Mouse (Mus musculus) adrenal gland, postnatal 25 days (tissue): ENCODE measurements around the gene Skp2. TPM values are rescaled to one million over a fixed set of nuclear protein-coding genes. Genes with fewer than 3 reads are reported as not detected.

Experiments used
- DNase-seq: peaks from one replicate; pipeline ENCODE4 v3.0.0; 2021; ENCODE audit warnings: mixed read lengths
- total RNA-seq: library from RNA; stranded (reverse); gene quantifications from 2 replicates; pipeline ENCODE4 v1.2.3, GENCODE M21; 2021

The Skp2 gene
- total RNA-seq, 1 experiment from 2014 or later: 4.5 TPM

DNA sequence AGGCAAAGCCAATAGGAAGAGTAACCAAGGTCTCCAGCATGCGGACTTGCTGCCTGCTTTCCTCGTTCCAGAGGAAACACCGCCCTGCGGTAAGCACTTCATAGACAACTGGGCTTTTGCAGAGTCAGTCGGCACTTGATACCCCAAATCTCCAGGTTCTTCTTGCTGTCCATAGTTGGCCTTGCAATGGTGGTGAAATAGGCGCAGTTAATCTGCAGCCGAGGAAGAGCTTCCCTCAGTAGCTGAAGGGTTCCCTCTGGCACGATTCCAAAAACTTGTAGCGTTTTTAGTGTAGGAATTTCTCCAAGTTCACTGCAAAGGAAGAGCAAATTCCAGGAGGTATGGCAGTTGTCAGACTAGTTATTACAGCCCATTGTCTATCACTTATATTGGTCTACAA is 41.7 kb downstream of the Skp2 start:
- DNase-seq: no peak

GRCm38 (mm10) chr15:9111648-9112047 is 43.6 kb downstream of the Skp2 start:
- DNase-seq: no peak

GRCm38 (mm10) chr15:9110526-9111347 is 44.5 kb downstream of the Skp2 start:
- DNase-seq: no peak

DNA sequence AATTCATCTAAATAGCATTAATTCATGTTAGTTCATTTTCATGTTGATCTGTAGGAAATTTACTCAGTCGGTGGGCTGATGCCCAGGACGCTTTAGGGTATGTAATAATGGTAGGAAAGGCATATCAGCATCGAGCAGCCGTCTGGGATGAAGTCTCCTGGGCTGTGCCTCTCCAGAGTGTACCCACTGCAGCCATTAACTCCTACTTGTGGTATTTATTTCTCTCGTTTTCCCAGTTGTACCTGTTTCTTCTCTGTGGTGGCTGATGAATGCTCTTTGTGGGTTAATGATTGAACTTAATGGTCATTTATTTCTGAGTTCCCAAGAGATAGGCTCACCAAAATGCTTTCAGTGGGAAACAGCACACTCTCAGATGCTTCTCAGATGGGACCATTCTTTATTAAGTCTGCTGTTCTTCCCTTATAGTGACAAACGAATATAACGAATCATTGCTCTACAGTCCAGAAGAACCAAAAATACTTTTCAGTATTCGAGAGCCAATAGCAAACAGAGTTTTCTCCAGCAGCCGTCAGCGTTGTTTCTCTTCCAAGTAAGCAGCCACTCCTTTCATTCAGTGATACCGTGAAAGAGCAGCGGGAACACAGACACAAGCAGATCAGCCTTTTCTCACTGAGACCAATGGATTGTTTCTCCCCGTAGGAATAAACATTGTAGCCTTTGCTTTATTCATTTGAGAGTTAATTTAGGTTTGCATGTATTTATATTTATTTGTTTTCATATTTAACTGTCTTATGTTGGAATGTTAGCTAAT is 48.7 kb downstream of the Skp2 start:
- DNase-seq: no peak

- no peak for DNase-seq
These were observed 54.7 kb downstream of the Skp2 start for GRCm38 (mm10) chr15:9100446-9101077.

GRCm38 (mm10) chr15:9096865-9097264 is 58.4 kb downstream of the Skp2 start:
- DNase-seq: no peak

DNA sequence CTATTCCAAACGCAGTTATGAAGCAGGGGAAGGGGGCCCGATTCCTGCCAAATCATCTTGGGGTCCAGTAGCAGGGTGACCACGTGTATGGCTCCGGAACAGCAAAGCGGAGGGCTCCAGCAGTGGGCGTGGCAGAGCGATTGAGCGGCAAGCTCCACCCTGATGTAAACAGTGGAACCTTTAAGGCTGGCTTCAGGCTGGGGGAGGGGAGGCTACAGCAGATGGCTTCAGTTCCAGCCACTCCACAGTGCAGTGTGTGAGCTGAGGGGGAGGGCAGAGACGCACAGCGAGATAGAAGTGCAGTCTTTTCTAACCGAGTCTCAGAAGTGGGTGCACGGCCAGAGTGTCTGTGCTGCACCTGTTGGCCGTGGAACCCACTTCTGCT is 60.9 kb downstream of the Skp2 start:
- DNase-seq: no peak

DNA sequence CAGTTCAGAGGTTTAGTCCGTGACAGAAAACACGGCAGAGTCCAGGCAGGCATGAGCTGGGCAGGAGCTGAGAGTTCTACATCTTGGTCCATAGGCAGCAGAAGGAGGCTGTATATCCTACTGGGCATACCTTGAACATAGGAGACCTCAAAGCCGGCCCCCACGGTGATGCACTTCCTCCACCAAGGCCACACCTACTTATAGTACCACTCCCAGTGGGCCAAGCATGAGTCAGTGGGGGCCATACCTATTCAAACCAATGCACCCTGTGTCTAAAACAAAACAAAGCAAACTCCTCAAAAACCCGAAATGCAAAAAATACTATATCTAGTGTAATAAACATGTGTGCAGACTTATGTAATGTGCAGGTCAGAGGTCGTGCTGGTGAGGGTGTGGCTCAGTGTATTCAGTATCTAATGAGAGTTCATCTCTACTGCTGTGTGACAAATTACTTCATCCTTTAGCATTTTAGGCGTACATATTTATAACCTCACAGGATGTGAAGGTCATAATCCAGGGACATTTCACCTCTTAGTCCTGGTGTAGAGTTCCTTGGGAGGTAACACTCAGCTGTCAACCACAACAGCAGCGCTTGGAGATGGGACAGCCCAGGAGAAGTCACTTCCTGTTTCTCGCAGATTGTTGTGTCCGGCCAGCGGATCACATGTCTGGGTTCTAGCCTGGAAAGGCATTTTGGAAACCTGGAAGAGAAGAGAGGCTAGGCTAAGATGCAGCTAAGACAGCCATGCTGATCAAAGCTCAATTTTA is 61.4 kb downstream of the Skp2 start:
- no peak for DNase-seq

DNA sequence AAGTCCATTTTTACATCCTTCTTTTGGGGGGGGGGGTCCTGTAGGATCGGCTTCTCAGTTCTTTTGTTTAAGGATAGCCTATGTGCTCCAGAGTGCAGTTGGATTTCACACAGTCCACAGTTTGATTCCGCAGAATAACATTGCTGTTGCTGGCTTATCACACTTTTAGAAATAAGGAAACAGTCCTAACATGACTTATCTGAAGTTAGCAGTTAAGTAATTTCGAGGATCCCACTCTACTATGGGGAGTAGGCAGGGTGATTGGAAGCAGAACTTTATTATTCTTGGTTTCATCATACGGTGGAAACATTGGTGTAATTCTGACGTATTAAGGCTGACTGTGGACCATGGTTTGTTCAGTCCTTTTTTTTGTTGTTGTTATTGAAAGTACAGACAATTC is 64.6 kb downstream of the Skp2 start:
- DNase-seq: no peak

DNA sequence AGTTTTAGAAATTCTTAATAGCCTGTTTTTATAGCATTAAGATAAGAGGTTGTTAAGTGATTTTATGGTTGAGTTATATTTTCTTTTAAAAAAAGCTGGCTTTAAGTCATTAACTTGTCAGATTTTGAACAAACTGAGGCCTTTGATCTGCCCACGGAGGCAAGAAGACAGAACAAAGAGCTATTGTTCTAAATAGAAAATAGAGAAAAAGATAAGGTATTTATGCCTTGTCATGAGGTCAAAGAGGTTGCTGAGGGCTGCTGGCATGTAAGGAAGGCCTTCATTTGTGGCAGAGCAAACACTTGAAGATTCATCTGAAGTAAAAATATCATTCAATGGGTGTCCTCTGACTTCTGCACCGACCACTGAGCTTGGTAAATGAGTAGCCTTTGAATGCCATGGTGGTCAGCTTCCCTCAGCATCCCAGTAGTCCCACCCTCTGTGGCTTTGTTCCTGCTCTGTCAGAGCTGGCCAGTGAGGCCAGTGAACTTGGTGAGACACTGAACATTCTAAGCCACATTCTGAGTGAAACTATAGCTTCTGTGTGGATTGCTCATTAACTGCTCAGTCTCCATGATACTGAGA is 66.0 kb downstream of the Skp2 start:
- no peak for DNase-seq

DNA sequence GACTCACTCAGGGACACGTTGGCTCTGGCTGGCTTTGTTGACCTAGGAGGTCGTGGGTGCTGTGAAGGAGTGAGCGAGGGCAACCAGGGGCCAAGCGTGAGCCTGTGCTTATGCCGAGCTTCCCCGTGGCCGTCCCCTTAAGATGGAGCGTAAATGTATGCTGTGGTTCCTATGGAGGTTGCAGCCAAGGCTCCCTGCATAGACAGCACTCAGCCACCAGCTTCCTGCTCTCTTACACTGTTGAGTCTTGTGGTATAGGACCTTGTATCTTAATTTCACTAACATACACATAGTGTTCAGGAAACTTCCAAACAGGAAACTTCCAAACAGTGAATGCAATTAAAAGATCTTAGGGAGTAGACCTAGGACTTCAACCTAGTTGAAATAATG is 66.5 kb downstream of the Skp2 start:
- no peak for DNase-seq

DNA sequence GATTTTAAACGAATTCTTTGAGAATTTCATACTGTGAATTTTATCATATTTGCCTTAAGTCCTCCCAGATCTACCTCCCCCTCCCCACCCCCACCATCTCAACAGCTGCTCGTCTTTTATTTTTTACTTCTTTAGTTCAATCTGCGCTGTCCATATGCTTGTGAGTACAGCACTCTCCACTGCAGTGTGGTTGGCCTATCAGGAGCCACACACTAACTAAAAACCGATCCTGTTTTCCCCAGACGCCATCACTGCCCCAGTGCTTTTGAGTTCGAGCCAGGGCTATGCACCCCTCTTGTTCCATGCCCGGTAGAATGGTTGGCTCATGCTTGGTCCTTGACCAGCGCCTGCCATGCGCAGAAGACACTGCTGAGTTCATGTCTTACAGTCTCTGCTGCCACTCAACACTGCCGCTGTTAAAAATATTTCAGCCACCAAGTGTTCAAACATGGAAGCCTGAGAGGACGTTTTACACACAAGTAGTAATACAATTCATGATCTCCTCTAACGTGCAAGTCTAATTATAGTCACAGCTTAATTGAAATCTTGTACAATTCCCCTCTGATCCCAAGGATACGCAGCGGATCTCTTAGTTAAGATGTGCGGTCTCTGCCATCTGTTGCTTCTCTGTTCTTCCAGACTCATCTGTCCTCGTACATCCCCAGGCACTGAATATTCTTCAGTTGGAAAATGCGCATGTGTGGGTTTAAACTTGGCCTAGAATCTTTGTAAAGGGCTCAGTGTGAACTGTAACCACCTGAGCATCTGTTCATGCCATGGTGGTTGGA is 67.1 kb downstream of the Skp2 start:
- no peak for DNase-seq

DNA sequence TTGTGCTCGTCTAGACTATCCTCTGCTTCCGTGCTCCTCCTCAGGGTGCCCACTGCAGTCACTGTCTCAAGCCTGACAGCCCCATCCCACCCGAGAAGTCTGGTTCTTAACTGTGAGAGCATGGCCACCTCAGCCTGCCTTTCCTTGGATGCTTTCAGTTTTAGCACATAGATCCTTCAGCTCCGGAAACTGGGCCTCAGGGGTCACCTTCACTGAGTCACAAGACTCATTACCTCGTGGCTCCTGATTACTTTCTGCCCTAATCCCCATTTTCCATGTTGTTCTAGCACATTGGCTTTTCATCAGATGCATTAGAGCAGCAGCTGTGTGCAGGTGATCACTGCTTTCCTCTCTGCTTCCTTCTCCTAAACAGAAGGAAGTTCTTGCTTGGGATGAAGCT is 67.8 kb downstream of the Skp2 start:
- no peak for DNase-seq

DNA sequence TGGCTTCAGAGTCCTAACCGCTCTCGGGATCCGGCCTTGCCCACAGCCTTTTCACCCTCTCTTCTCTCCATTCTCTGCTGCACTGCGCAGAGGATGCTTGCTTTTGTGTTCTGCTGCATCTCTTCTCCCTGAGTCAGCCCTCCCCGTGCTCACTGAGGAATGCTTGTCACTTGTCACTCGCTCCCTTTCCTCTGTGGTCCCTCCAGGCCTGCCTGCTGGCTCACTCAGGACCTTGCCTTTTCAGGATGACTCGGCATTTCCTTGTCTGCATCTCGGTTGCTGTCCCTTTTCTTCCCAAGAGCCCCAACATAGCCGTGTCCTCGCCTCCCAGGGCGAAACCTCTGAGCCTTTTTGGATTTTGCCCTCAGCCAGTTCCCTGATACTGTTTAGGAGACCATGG is 68.4 kb downstream of the Skp2 start:
- no peak for DNase-seq

DNA sequence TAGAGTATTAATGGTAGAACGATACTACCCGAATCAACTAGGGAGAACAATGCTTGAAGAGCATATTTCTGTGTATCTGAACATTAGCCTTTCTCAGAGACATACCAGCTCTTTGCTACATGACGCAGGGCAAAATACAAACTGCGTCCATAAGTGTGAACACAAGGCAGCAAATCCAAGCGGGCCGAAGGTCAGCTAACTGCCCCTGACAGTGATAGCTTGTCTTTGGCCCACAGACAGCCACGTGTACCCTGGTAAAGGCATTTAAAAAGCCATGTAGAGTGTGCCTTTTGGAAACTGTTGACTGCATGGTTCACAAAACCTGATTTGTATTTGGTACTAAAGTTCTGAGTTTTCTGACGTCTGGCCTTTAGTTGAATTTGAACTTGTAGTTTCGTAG is 72.5 kb downstream of the Skp2 start:
- DNase-seq: peak; percentile 27

DNA sequence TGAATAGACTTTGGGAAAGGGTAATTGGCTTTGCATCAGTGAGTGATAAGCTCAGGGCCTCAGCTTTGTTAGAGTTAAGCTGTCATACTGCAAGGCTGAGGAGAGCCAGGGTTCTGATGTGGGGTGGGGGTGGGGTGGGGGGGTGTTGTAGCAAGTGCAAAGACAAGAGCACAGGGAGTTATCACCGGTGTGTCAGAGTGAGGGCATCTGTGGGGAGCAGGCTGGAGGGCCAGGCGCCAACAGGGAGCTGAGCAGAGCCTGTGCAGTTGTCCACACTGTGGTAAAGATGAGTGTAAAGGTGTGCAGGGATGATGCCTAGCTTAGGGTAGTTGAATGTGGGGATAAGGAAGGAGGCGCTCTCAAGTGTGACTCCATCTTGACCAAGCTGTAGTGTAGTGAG is 73.9 kb downstream of the Skp2 start:
- DNase-seq: no peak

DNA sequence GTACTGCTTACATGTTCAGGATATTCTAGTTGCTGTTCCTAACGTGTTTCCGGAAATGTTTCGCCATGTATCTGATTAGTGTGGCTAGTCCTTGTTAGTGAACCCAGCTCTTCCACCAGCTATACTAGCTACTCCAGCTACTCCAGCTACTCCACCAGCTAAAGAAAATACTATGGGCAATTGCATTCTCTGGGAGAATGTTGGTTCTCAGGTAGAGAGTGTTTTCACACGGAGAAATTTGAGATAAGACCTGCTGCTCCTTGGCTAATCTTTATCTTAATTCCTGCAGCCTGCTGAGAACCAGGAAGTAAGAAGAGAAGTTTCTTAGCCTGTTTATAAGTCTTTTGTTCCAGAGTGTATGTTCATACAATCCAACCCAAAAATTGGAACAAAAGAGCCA is 75.0 kb downstream of the Skp2 start:
- DNase-seq: no peak

DNA sequence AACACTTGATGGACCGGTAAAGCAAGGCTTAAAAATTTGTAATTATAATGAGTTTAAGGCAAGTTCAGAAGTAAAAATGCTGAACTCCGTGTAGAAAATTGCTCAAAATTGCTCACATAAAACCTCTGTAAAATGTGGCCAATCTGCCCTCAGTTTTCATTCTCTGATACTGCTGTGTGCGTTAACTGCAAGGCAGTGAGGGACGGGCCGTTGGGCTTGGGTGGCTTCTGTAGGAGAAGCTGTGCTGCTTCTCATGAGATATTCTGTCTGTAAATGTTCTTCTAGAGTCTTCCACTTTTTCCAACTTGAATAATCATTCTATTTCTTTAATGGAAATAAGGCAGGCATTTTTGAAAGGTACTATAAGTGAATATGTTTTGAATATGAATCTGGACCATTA is 75.6 kb downstream of the Skp2 start:
- no peak for DNase-seq

DNA sequence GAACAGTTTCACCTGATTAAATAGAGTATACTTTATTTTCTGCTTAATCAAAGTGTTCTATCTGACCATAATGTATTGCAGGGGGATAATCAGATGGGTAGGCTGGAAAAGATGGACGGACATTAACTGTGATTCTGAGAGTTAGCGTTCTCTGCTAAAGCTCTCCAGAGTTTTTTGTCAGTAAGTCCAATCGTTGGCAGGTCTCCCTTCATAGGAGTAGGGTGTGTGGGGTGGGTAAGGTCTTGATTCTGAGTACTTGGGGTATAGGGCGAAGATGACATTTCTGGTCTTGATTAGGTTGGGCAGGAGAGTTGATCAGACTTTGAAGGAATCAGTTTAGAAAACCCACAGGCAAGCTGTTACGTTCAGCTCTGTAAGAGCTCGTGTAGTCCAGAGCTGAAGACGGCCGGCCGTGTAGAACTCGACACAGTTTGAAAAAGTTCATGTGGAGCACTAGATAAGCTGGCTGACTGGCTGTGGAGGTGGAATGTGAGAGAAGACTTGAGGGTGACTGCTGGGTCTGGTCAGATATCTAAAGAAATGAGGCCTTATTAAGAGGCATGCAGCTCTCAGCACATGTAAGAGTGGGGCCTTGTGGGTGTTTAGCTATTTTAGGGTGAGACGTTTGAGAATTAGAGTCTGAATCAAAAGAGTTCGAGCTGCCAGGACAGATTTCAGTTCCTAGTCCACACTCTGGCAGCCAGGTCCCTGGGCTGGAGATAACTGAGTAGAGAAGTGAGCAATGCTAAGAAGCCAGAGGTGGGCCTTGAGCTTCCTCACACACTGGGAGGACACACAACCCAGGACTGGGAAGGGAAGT is 76.5 kb downstream of the Skp2 start:
- DNase-seq: no peak

GRCm38 (mm10) chr15:9075608-9076200 is 79.5 kb downstream of the Skp2 start:
- no peak for DNase-seq
